Mouse (Mus musculus) MEL (cell line): Measurements from ENCODE around the gene Ube2r2.
A peak's percentile ranks its signal among the peaks of the same experiment; 100 is the strongest.

ENCODE experiments used
- CTCF ChIP-seq, 3 experiments: IDR thresholded peaks in 2 of 3; conservative IDR thresholded peaks in 1 of 3; 2 replicates each; pipeline ENCODE4 v1.5.1; 2011 to 2012; ENCODE audit warnings: low read length in 3 of 3, low read depth in 2 of 3, mild to moderate bottlenecking in 2 of 3, improper control_type of control experiment in 1 of 3, inconsistent platforms in 1 of 3, mixed read lengths in 1 of 3, moderate library complexity in 1 of 3; ENCODE audit not compliant: control insufficient read depth in 1 of 3, insufficient read depth in 1 of 3, poor library complexity in 1 of 3, severe bottlenecking in 1 of 3
- E2F4 ChIP-seq: IDR thresholded peaks from 2 replicates; pipeline ENCODE4 v1.6.1; 2011; ENCODE audit warnings: low read depth, low read length, improper control_type of control experiment, borderline replicate concordance
- EP300 ChIP-seq, 2 experiments: IDR thresholded peaks; 2 replicates each; pipeline ENCODE4 v1.6.1; 2011; ENCODE audit warnings: improper control_type of control experiment in 2 of 2, low read length in 2 of 2, low read depth in 1 of 2, mild to moderate bottlenecking in 1 of 2
- MAX ChIP-seq: IDR thresholded peaks from 2 replicates; pipeline ENCODE4 v1.6.1; 2011; ENCODE audit warnings: low read length, improper control_type of control experiment
- NELFE ChIP-seq: IDR thresholded peaks from 2 replicates; pipeline ENCODE4 v1.6.1; 2011; ENCODE audit warnings: low read depth, low read length, improper control_type of control experiment
- POLR2A ChIP-seq, 2 experiments: IDR thresholded peaks; 2 replicates each; pipeline ENCODE4 v1.6.1; 2011 to 2012; ENCODE audit warnings: low read length in 2 of 2, mild to moderate bottlenecking in 2 of 2, control low read depth in 1 of 2, improper control_type of control experiment in 1 of 2, low read depth in 1 of 2, moderate library complexity in 1 of 2; ENCODE audit not compliant: control insufficient read depth in 1 of 2, insufficient read depth in 1 of 2, poor library complexity in 1 of 2
- POLR2AphosphoS5 ChIP-seq: IDR thresholded peaks from 2 replicates; pipeline ENCODE4 v1.6.1; 2012; ENCODE audit warnings: low read depth, borderline replicate concordance, mild to moderate bottlenecking, inconsistent platforms, low read length, moderate library complexity, mixed read lengths
- SIN3A ChIP-seq: IDR thresholded peaks from 2 replicates; pipeline ENCODE4 v1.6.1; 2012; ENCODE audit warnings: low read length, improper control_type of control experiment, inconsistent platforms
- USF2 ChIP-seq, 2 experiments: IDR thresholded peaks; 2 replicates each; pipeline ENCODE4 v1.6.1; 2011 to 2012; ENCODE audit warnings: improper control_type of control experiment in 2 of 2, low read length in 2 of 2, borderline replicate concordance in 1 of 2, inconsistent platforms in 1 of 2, low read depth in 1 of 2, mild to moderate bottlenecking in 1 of 2; ENCODE audit not compliant: insufficient read depth in 1 of 2
- ZMIZ1 ChIP-seq: IDR thresholded peaks from 2 replicates; pipeline ENCODE4 v1.6.1; 2012; ENCODE audit warnings: low read depth, mild to moderate bottlenecking, inconsistent platforms, low read length, improper control_type of control experiment, moderate library complexity

GRCm38 (mm10) chr4:41179825-41180725 lies 44.5 kb downstream of the Ube2r2 start:
- no peak for TF ChIP-seq CTCF (IDR thresholded peaks at IDR 0.05 in 2 of 3, conservative IDR thresholded peaks at IDR 0.05 in 1 of 3; ENCODE audit: control insufficient read depth in 1 of 3, insufficient read depth in 1 of 3, low read depth in 2 of 3, low read length in 3 of 3, poor library complexity in 1 of 3, severe bottlenecking in 1 of 3)
- TF ChIP-seq SIN3A = no peak
- TF ChIP-seq POLR2A (IDR thresholded peaks at IDR 0.05; ENCODE audit: control insufficient read depth in 1 of 2, insufficient read depth in 1 of 2, low read depth in 1 of 2, low read length in 2 of 2, poor library complexity in 1 of 2) = no peak
- TF ChIP-seq POLR2AphosphoS5 = no peak
- no peak for TF ChIP-seq ZMIZ1
- TF ChIP-seq EP300 (IDR thresholded peaks at IDR 0.05; ENCODE audit: low read depth in 1 of 2, low read length in 2 of 2) = peak; percentile 24 to 48; a peak in 2 of 4 replicates
- TF ChIP-seq NELFE = no peak
- TF ChIP-seq USF2 (IDR thresholded peaks at IDR 0.05; ENCODE audit: borderline replicate concordance in 1 of 2, insufficient read depth in 1 of 2, low read depth in 1 of 2, low read length in 2 of 2) = no peak
- 0 out of 2 replicates have a peak, but pooled peaks have one; percentile 31 for TF ChIP-seq MAX
- no peak for TF ChIP-seq E2F4
